Mouse (Mus musculus) layer of hippocampus, adult 2 months (tissue): ENCODE data around the gene Vdac2. TPM values are rescaled to one million over a fixed set of nuclear protein-coding genes. Genes with fewer than 3 reads are reported as not detected.
A peak's percentile ranks its signal among the peaks of the same experiment; 100 is the strongest.

Source experiments
- DNase-seq, 2 experiments: peaks; one replicate each; pipeline ENCODE4 v3.0.0; 2022; ENCODE audit warnings: low spot score in 2 of 2
- H3K27ac ChIP-seq: fragments of 200-600 bp; 2 replicates; pipeline ENCODE4 v1.8.1; 2022
- H3K4me3 ChIP-seq: fragments of 200-600 bp; 2 replicates; pipeline ENCODE4 v1.8.1; 2022; ENCODE audit warnings: mild to moderate bottlenecking
- CTCF ChIP-seq: fragments of 200-600 bp; conservative IDR thresholded peaks from 2 replicates; pipeline ENCODE4 v1.8.1; 2022; ENCODE audit warnings: antibody characterized with exemption, mild to moderate bottlenecking, moderate library complexity
- total RNA-seq, 2 experiments: library from RNA; stranded (reverse); gene quantifications; 2 replicates each; pipeline ENCODE4 v1.2.3; 2021

The Vdac2 gene
- total RNA-seq, 2 experiments from 2014 or later: 223 to 230 TPM

DNA sequence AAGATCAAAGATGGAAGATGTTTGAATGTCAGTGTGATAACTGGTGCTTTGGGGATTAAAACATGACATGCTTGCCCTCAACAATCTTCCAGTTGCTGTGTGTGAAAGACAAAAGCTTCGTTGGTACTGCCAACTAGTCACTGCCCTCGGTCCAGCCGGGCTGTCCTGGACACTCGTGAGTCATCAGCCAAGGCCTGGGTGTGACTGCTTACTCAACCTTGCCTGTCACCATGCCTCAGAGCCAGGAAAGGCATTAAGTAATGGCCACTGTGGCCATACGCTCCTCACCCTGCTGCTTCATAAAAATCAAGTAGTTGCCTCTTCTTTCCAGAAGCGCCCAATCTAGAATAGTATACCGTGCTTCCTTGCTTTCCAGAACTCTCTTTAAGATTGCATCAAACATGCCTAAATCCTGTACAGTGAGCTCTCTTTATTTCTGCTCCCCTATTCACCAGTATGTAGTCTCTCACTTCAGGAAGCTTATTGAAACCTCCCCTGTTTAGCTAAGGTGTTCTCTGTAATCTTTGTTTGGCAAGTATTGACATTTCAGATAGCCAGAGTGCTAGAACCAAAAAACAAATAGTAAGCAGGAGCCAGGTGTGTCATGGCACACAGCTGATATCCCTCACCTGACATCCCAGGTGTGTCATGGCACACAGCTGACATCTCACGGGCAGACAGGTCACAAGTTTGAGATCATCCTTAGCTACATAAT is 16.7 kb upstream of the Vdac2 start:
- no peak overlapping the region for H3K27ac ChIP-seq
- DNase-seq: no peak
- no peak overlapping the region for H3K4me3 ChIP-seq
- TF ChIP-seq CTCF: no peak

DNA sequence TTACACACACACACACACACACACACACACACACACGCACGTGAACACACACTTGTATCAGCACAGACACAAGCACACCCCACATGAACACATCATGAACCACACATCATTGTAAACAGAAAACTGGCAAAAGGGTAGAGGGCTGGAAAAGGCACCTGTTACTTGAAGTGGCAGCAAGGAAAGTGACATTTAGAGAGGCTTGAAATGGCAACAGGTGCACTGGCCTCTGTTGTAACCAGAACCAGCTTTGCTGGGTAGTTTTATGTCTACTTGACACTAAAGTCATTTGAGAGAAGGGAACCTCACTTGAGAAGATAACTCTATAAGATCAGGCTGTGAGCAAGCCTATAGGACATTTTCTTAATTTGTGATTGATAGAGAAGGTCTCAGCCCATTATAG is 15.6 kb upstream of the Vdac2 start:
- Histone ChIP-seq H3K4me3 (no peak overlapping the region), H3K27ac (no peak overlapping the region)
- TF ChIP-seq CTCF: no peak
- DNase-seq: no peak

DNA sequence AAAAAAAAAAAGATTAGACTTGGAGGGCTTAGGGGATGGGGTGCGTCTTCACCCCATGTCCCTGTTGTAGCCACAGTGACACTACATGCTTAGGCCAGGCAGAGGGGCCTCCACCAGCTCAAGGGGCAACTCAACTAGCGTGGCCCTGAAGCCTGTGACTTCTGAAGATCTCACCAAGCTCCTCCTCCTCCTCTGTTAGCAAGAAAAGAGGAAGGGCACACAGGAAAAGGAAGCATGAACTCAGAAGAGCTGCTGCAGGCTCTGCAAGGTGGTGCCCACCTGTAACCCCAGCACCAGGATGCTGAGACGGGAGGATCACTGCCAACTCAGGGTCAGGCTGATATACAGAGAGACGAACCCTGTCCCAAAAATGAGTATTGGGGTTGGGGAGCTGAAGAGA is 13.7 kb upstream of the Vdac2 start:
- no peak for TF ChIP-seq CTCF
- Histone ChIP-seq H3K27ac (no peak overlapping the region), H3K4me3 (no peak overlapping the region)
- no peak for DNase-seq

GRCm38 (mm10) chr14:21811744-21812393 is 13.2 kb upstream of the Vdac2 start:
- Histone ChIP-seq H3K4me3 (no peak overlapping the region), H3K27ac (no peak overlapping the region)
- TF ChIP-seq CTCF: no peak
- no peak for DNase-seq

DNA sequence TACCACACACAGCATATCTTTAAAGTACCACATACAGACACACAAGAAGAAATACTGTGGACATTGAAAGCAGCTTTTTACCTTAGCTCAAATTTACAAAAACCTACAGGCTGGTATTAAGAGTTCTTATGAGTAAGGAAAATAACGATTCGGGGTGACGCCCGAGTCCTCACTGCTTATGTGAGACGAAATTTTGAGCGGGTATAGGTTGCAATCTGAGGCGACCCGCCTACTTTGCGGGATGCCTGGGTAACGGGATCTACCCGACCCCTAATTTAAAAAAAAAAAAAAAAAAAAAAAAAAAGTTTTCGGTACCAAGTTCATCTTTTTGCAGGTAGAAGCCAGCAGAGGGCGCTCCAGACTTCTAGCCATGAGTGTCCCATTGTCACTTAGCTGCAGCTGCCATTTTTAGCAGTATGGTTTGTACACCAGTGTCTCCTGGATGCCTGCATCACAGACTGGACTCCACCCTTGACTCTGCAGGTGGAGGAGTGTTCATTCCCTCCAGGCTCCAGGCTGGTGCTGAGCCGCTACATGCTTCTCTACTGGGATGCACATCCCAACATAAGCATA is 12.4 kb upstream of the Vdac2 start:
- Histone ChIP-seq H3K27ac (no peak overlapping the region), H3K4me3 (no peak overlapping the region)
- TF ChIP-seq CTCF: peak; percentile 80
- peak in 1 of 2 experiments; percentile 55 for DNase-seq

- no peak for DNase-seq
- TF ChIP-seq CTCF: no peak
- H3K27ac ChIP-seq: no peak overlapping the region
- no peak overlapping the region for H3K4me3 ChIP-seq
These were observed 11.8 kb upstream of the Vdac2 start for GRCm38 (mm10) chr14:21813216-21813615.

DNA sequence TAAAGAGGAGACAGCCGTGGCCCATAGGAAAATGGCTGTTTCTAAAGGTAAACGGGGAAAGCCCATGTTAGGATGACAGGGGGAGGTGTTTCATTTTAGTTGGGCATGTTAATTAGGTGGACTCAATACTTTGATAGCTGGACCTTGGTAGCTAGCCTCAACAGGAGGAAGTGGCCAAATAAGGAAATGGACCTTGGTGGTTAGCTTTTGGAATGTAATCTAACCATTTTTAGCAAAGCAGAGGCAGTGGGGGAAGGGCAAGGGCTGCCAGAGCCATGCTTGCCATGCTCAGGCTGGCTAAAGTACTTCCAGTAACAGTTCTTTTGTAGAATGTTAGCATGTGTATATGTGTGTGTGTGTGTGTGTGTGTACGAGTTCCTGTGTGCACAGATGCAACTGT is 11.2 kb upstream of the Vdac2 start:
- no peak overlapping the region for H3K4me3 ChIP-seq
- no peak for DNase-seq

GRCm38 (mm10) chr14:21814606-21815005 is 10.4 kb upstream of the Vdac2 start:
- DNase-seq: no peak
- H3K27ac ChIP-seq: no peak overlapping the region
- no peak overlapping the region for H3K4me3 ChIP-seq
- no peak for TF ChIP-seq CTCF

More for the DNA sequence above, 11.2 kb upstream of the Vdac2 start:
- no peak for TF ChIP-seq CTCF
- H3K27ac ChIP-seq: no peak overlapping the region

DNA sequence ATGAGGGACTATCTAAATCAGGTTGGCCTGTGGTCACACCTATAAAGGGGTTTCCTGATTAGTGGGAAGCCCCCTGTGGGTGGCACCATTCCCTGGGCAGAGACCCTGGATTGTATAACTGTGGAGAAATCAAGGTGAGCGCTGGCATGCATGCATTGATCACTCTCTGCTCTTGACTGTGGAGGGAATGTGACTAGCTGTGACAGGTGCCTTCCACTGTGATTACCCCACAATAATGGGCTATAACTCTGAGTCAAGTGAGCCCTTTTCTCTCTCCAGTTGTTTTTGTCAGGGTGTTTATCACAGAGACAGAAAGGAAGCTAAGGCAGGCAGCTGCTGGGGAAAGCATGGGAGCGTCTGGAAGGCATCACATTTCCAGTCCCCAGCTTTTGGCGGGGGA is 8.8 kb upstream of the Vdac2 start:
- no peak for TF ChIP-seq CTCF
- no peak overlapping the region for H3K4me3 ChIP-seq
- DNase-seq: no peak
- no peak overlapping the region for H3K27ac ChIP-seq

GRCm38 (mm10) chr14:21817453-21817852 is 7.6 kb upstream of the Vdac2 start:
- DNase-seq: no peak
- no peak for TF ChIP-seq CTCF
- no peak overlapping the region for H3K27ac ChIP-seq
- no peak overlapping the region for H3K4me3 ChIP-seq

GRCm38 (mm10) chr14:21820880-21821505 is 4.0 kb upstream of the Vdac2 start:
- no peak for DNase-seq
- no peak overlapping the region for H3K4me3 ChIP-seq
- TF ChIP-seq CTCF: no peak
- H3K27ac ChIP-seq: no peak overlapping the region

DNA sequence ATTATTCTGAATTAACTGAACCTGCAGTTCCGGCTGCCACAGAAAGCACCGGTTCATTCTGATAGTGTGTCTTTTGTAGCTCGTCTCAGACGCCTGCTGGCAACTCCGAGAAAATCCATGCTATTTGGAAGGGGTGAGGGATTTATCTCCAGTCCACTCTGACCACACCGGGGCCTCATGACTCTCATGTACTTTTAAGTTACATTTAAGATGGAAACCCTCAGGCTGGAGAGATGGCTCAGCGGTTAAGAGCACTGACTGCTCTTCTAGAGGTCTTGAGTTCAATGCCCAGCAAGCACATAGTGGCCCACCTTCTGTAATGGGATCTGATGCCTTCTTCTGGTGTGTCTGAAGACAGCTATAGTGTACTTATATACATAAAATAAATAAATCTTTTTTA is 2.7 kb upstream of the Vdac2 start:
- 0 out of 2 replicates have a peak, but pooled peaks have one; percentile 7 for TF ChIP-seq CTCF
- DNase-seq: no peak
- H3K4me3 ChIP-seq: no peak overlapping the region
- peak overlapping the region; percentile 90; the same call in 1 of the 2 replicates for H3K27ac ChIP-seq

GRCm38 (mm10) chr14:21822795-21823374 is 2.2 kb upstream of the Vdac2 start:
- peak overlapping the region; percentile 90 for H3K27ac ChIP-seq

More at GRCm38 (mm10) chr14:21822795-21823374, 2.2 kb upstream of the Vdac2 start:
- TF ChIP-seq CTCF: no peak
- H3K4me3 ChIP-seq: no peak overlapping the region; the same call in 1 of the 2 replicates
- peak; percentile 60 to 62 for DNase-seq
